Mouse (Mus musculus): Measurements from ENCODE around the gene Spata5.

DNA sequence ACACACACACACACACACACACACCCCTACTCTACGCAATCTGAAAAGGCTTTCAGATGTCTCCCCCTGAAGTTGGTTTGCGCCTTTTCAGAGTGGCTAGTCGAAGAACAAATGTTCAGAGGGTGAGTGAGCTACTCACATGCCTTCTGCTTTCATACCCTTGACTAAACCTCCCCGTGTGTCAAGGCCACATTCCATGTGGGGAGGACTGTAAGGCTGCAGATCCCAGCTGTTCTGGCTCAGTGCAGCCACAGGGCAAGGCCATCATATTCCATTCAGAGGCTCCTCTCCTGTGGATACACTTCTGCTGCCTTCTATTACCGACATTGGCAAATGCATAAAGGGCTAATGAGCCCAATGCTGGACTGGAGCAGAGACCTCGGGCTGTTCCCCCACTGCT lies 41.3 kb upstream of the Spata5 start:
- TF ChIP-seq CTCF (IDR thresholded peaks at IDR 0.05; ENCODE audit: low read depth): no peak
- TF ChIP-seq EP300 (IDR thresholded peaks at IDR 0.05; ENCODE audit: low read depth): no peak

Measured in heart, postnatal 0 days (tissue).